Mouse (Mus musculus): Measurements from ENCODE around the gene Zbtb12. TPM values are rescaled to one million over a fixed set of nuclear protein-coding genes. Genes with fewer than 3 reads are reported as not detected.

The Zbtb12 gene
- 1 to 10 TPM; 4.7 to 5.7 TPM for total RNA-seq (2023)

DNA sequence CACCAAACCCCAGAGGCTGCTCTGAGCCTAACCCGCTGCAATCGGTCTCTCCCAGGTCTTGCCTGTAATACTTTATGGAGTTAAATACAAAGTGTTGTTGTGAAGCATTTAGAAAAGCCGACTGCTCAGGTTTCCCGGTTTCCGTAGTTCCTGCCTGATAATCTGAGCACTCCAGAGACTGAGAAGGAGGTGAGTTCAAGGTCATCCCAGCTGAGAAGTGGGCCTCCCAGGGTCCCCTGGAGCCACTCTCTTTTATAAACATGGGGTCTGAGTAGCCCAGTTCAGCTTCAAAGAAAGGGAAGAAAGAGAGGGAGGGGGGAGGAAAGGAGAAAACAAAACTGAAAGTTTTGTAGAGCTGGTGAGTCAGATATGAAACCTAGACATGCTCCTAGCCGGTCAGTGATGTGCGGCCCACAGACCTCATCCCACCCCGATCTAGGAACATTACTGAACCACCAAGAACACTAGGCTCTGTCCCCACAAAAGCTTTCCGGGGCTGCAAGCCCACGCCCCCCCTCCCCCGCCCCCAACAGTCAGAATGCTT, at the start of gene Zbtb12:
Gene Zbtb12 (plus strand): TSS at position 148 of the 544 bp plus-strand sequence.

DNA sequence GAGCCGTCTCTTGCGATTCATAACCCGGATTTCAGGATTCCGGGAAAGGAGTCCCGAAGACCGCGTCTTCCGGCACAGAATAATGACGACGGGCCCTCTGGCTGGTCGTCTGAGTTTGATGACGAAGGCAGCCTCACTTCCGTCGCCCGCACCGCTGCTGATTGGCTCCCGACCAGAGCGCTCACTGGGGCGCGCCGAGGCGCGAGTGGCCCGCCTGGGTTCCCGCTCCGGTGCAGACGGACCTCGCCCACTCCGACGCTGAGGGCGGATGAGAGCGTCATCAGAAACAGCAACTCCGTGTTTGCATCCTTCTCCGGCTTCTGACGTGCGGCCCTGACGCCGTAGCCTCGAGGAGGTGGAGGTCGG, 42.4 kb upstream of the Zbtb12 start, which contains the start of the genes Stk19 and Dxo:
Gene Stk19 (minus strand): TSS at position 90 of the 366 bp plus-strand sequence.
Gene Dxo (plus strand): TSS at position 164 of the 366 bp plus-strand sequence.

DNA sequence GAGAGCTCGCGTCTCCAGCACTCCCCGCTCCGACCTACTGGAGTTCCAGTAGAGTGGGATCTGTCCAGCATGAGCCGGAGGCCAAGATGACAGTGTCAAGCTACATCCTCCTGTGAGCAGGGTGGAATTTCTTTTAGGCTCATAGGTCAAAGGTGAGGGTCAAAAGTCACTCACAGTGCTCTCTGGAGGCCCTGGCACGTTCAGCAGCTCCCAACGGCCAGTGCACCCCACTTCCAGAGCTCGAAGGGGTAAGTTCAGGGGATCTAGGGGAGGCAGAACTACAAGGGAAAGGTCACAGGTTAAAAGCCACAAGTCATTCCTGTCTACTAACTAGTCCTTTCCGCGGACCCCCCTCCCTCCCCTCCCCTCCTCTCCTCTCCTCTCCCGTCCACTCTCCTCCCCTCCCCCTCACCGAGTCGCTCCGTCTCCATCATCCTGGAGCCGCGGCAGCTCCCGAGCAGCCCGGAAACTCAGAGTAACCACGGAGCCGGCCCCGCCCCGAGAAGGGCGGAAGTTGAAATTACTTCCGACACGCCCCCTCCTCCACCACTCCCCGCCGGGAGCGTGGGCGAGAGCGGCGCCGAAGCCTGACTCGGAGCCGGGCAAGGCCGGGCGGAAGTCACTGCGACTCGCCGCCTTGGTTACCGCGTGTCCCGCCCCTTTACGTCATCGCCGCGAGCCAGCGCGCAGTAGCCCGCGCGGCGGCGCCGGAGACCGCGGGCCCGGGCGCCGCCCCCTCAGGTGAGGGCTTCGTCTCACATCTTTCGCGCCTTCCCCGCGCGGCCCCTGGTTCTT, 29.4 kb upstream of the Zbtb12 start, which contains the start of the genes Skiv2l and Nelfe:
Gene Skiv2l (minus strand): TSS at position 489 of the 795 bp plus-strand sequence.
Gene Nelfe (plus strand): TSS at position 670 of the 795 bp plus-strand sequence.

DNA sequence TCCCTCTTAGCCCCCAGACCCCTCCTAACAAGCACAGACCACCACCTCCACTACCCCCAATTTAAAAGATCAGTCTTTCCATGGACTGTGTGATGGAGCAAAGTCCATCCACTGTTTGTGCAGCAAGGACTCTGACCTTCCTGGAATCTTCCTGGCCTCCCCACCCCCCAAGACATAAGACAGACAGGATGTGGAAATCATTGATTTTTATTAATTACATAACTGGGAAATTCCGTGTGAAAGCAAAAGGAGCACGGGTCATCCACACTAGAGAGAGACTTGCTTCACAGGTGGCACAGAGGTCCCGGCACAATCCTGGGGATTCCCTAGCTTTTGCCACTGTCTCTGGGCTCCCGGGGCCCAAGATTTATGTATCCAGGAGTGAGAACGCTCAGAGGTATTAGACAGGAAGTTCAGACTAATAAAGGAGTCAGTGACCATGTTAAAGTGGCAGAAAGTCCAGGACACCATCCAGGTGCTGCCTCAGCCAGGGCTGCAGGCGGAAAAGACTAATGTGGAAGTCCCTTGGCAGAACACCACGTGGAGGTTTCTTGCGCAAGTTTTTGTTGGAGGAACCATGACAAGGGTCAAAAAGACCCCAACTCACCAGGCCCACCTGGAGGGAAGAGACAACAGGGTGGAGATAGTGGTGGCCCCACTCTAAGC, 16.7 kb upstream of the Zbtb12 start, which contains the start of gene Cfb:
Gene Cfb (minus strand): TSS at position 103 of the 666 bp plus-strand sequence.

DNA sequence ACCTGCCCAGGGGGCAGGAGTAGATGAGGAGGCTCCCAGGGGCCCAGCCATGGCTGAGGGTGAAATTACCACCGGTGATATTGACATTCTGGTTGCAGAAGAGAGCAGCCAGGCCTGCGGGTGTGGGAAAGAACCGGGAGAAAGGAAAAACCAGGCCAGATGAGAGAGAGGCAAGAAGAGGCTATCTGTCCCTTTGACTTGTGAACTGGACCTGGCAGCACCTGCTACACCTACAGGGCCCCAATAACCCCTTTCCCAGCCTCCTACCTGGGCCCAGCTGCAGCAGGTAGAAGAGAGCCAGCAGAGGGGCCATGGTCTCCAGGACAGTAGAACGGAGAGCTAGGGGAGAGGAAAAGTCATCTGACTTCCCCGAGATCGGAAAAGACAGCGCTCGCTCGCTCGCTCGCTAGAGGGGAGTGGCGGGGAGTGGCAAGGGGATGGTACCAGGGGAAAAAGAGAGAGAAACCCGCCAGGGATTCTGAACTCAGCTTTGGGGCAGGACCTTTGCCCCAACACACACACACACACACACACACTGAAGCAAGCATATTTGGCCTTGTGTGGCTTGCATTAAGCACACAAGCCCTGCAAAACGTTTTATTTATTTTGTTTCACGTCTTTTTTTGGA, 2.5 kb downstream of the Zbtb12 start, which contains the start of gene Gm20547:
Gene Gm20547 (minus strand): TSS at position 360 of the 628 bp plus-strand sequence.

DNA sequence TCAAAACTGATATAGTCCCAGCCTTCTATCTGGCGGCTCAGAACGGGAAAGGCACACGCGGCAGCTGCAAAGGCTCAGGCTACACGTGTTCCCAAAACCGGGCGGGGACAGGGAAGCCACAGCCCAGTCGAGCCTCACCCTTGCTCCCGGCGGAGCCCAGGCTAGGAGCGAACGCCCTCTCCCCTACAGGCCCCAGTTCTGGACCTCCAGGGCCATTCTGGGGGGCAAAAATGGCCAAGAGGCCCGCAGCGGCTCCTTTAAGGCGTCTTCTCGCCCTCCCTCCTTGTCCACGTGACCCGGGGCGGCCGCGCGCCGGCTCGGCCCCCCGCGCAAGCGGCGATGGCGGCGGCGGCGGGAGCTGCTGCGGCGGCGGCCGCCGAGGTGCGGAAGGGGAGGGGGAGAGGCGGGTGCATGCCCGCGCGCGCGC, 18.9 kb downstream of the Zbtb12 start, which contains the start of the genes C2 and Ehmt2:
Gene C2 (minus strand): TSS at position 106 of the 427 bp plus-strand sequence.
Gene Ehmt2 (plus strand): TSS at position 310 of the 427 bp plus-strand sequence.

DNA sequence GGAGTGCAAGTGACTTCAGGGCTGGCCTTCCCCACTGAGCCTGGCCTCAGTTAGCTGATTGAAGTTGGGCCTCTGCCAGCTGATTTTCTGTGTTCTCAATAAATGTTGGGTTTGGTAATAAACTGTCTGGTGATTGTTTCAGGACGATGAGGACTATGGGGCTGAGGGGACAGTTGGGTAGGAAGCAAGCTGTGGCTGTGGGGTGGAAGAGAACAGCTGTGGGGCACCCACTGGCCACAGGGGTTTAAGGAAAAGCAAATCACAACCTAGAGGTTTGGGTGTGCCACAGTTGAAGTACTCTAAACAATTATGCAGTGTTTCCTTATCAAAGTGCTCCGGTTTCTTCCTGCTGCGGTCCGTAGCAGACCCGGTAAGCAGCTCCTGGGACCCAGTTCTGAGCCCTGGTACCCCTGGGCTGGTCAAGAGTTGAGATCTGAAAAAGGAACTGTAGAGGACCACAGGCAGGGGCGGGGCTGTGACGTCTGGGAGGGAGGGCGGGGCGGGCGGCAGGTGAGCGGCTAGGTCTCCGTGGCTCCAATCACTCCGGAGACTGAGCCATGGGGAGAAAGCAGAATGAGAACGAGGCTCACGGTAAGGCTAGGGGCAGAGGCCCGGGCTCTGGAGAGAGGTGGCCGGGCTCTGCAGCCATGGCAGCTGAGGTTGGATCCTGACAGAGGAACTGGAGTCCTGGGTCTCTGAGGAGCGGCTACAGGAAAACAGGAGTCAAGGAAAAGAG, 34.8 kb downstream of the Zbtb12 start, which contains the start of gene Slc44a4:
Gene Slc44a4 (plus strand): TSS at position 537 of the 736 bp plus-strand sequence.

DNA sequence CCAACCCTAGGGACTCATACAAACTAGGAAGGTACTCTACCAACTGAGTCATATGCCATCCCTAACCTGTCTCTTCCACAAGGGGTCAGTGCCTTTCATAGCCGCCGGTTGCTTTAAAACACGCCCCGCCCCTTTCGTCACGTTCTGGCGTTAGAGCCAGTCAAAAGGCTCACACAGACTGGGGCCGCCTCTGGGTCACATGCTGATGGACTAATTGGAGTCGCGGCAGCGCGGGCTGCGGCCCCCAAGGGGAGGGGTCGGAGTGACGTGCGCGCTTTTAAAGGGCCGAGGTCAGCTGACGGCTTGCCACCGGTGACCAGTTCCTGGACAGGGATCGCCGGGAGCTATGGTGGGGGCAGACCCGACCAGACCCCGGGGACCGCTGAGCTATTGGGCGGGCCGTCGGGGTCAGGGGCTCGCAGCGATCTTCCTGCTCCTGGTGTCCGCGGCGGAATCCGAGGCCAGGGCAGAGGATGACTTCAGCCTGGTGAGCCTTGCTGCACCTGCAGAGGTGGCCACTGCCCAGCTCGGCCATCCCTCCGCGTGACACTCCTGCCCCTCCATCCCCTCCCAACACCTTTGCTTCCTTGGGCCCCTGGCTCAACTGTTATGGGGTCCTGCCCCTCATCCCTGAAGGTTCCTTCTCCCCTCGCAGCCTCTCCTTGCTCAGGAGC, 51.9 kb downstream of the Zbtb12 start, which contains the start of gene Neu1:
Gene Neu1 (plus strand): TSS at position 193 of the 674 bp plus-strand sequence.

Other genes with a start within 250 kb of the Zbtb12 start
- 10 to 100 TPM; 13.9 to 20.0 TPM for gene Prrt1, start 249.9 kb upstream of the Zbtb12 start, total RNA-seq (2023)
- 1 to 10 TPM; 2.1 to 3.5 TPM for gene Fkbpl, start 234.7 kb upstream of the Zbtb12 start, total RNA-seq (2023)
- gene Atf6b, start 232.3 kb upstream of the Zbtb12 start, total RNA-seq (2023): 10 to 100 TPM; 46.2 to 55.1 TPM
- gene Tnxb, start 208.9 kb upstream of the Zbtb12 start, total RNA-seq (2023): under 1 TPM in 1 of 2 experiments, not detected in 1; 0.09 TPM
- 1 to 10 TPM in 1 of 2 experiments, under 1 TPM in 1; 0.93 to 1.6 TPM for gene C4b, start 135.6 kb upstream of the Zbtb12 start, total RNA-seq (2023)
- not detected for gene Cyp21a1, start 74.9 kb upstream of the Zbtb12 start, total RNA-seq (2023)
- 10 to 100 TPM; 57.0 to 64.6 TPM for gene Stk19, start 42.5 kb upstream of the Zbtb12 start, total RNA-seq (2023)
- 10 to 100 TPM; 74.3 to 76.9 TPM for gene Dxo, start 42.5 kb upstream of the Zbtb12 start, total RNA-seq (2023)
- 100 to 1,000 TPM; 102 to 116 TPM for gene Skiv2l, start 29.3 kb upstream of the Zbtb12 start, total RNA-seq (2023)
- 10 to 100 TPM; 29.5 to 31.1 TPM for gene Nelfe, start 29.1 kb upstream of the Zbtb12 start, total RNA-seq (2023)
- under 1 TPM in 1 of 2 experiments, not detected in 1; 0.38 TPM for gene Cfb, start 17.0 kb upstream of the Zbtb12 start, total RNA-seq (2023)
- gene Gm20547, start 2.6 kb downstream of the Zbtb12 start, total RNA-seq (2023): not detected
- 1 to 10 TPM in 1 of 2 experiments, under 1 TPM in 1; 0.35 to 2.6 TPM for gene C2, start 18.8 kb downstream of the Zbtb12 start, total RNA-seq (2023)
- 100 to 1,000 TPM; 127 to 138 TPM for gene Ehmt2, start 19.0 kb downstream of the Zbtb12 start, total RNA-seq (2023)
- gene Slc44a4, start 35.0 kb downstream of the Zbtb12 start, total RNA-seq (2023): not detected
- gene Neu1, start 51.8 kb downstream of the Zbtb12 start, total RNA-seq (2023): 10 to 100 TPM; 43.5 to 54.2 TPM
- gene Hspa1b, start 79.8 kb downstream of the Zbtb12 start, total RNA-seq (2023): 10 to 100 TPM; 10.4 to 11.9 TPM
- not detected for gene Gm20481, start 90.4 kb downstream of the Zbtb12 start, total RNA-seq (2023)
- gene Hspa1a, start 92.7 kb downstream of the Zbtb12 start, total RNA-seq (2023): 1 to 10 TPM; 3.2 to 3.6 TPM
- gene Hspa1l, start 93.2 kb downstream of the Zbtb12 start, total RNA-seq (2023): not detected
- 10 to 100 TPM; 31.7 to 37.8 TPM for gene Lsm2, start 102.4 kb downstream of the Zbtb12 start, total RNA-seq (2023)
- 100 to 1,000 TPM; 113 to 115 TPM for gene Vars, start 121.5 kb downstream of the Zbtb12 start, total RNA-seq (2023)
- under 1 TPM; 0.47 to 0.52 TPM for gene Vwa7, start 137.1 kb downstream of the Zbtb12 start, total RNA-seq (2023)
- 1 to 10 TPM in 1 of 2 experiments, not detected in 1; 2.3 TPM for gene Sapcd1, start 148.5 kb downstream of the Zbtb12 start, total RNA-seq (2023)
- 1 to 10 TPM; 2.0 to 3.3 TPM for gene Msh5, start 167.3 kb downstream of the Zbtb12 start, total RNA-seq (2023)
- gene Clic1, start 170.5 kb downstream of the Zbtb12 start, total RNA-seq (2023): 100 to 1,000 TPM; 161 to 180 TPM
- 1 to 10 TPM in 1 of 2 experiments, under 1 TPM in 1; 0.86 to 4.1 TPM for gene Ddah2, start 179.6 kb downstream of the Zbtb12 start, total RNA-seq (2023)
- not detected for gene Ly6g6c, start 185.9 kb downstream of the Zbtb12 start, total RNA-seq (2023)
- not detected for gene Mpig6b, start 186.7 kb downstream of the Zbtb12 start, total RNA-seq (2023)
- gene Ly6g6e, start 197.4 kb downstream of the Zbtb12 start, total RNA-seq (2023): not detected
- gene Ly6g6d, start 198.6 kb downstream of the Zbtb12 start, total RNA-seq (2023): not detected
- gene Ly6g6f, start 206.1 kb downstream of the Zbtb12 start, total RNA-seq (2023): not detected
- 10 to 100 TPM; 73.4 to 81.3 TPM for gene Abhd16a, start 209.8 kb downstream of the Zbtb12 start, total RNA-seq (2023)
- gene Ly6g5c, start 228.8 kb downstream of the Zbtb12 start, total RNA-seq (2023): not detected
- gene Ly6g5b, start 235.9 kb downstream of the Zbtb12 start, total RNA-seq (2023): 1 to 10 TPM; 2.7 to 5.4 TPM
- gene Gpank1, start 242.0 kb downstream of the Zbtb12 start, total RNA-seq (2023): 10 to 100 TPM; 33.5 to 34.9 TPM
- 100 to 1,000 TPM; 152 to 162 TPM for gene Csnk2b, start 242.6 kb downstream of the Zbtb12 start, total RNA-seq (2023)
- gene D17H6S53E, start 246.9 kb downstream of the Zbtb12 start, total RNA-seq (2023): 10 to 100 TPM; 26.0 to 26.8 TPM